Mouse (Mus musculus): Measurements from ENCODE around the gene Atg101. TPM values are rescaled to one million over a fixed set of nuclear protein-coding genes. Genes with fewer than 3 reads are reported as not detected.

The Atg101 gene
- polyA plus RNA-seq, 1 experiment from 2014 or later, result 25.5 TPM

DNA sequence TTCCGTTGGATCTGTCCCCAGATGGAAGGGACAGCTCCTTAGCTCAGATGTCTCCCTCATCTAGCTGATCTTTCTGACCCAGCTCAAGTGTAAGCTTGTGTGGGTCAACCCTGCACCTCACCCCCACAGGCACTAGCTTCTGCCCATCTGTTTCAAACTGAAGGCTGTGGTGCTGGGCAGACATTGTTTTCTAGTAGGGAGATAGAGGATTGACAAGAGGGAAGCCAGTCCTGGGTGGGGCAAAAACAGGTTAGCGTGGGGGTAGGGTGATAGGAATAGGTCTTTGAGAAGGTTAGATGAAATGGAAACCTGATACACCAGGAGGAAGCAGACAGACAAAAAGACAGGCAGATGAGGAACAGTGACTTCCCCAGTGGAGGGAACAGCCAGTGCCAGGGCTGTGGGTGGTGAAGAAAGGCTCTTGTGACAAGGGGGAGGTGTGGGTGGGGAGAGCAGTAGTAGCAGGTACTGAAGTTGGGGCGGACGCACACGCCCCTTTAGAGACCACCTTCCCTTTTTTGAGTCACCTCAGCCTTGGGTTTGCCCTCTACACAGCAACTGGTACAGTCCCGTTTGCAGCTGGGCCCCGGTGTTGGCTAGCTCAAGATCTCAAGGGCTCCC lies 28.1 kb upstream of the Atg101 start:
- ATAC-seq (ENCODE audit: insufficient read depth), result no peak
- 58% methylated on average over 7 of the region's 7 CpGs for WGBS (ENCODE audit: insufficient replicate concordance)
- H3K27me3 ChIP-seq, result peaks cover 43% of the 10 kb centered on the region

DNA sequence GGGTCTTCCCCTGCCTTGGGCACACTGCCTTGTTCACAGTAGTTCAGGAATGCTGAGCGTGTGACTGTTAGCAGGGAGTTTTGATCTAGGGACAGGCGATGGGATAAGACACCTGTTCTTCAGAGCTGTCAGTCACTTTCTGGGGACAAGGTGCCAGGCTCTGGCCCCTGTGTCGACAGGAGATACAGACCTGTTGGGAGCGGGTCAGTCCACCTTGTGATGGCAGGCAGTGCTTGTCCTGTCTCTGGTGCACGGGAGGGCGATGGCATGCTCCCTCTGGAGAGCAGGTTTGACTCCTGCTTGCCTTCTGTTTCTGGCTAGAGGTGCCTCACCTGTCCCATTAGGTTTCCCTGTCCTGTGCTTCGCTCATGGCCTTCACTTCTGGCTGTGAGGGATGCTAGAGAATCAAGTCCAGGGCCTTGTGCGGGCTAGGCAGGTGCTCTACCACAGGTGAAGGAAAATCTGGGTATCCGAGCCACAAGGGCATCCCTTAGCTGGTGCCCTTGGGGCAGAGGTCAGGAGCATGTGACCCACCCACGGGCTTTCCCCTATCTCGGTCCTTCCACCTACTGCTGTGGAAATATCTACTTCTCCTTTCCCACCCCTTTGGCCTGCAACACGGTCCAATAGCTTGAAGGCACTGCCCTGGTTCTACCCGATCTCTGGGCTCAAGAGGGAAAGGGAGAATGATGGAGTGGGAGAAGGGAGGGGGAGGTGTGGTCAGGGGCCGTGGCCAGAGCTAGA lies 27.4 kb upstream of the Atg101 start:
- peaks cover 18% of the 10 kb centered on the region for H3K4me1 ChIP-seq (replicated peaks)
- no peak overlapping the region for H3K4me3 ChIP-seq (replicated peaks)
- H3K27me3 ChIP-seq, result peaks cover 37% of the 10 kb centered on the region
- H3K36me3 ChIP-seq (replicated peaks), result no peaks in the 10 kb centered on the region
- H3K27ac ChIP-seq (replicated peaks), result no peak overlapping the region
- ATAC-seq (ENCODE audit: insufficient read depth), result no peak
- H3K9me3 ChIP-seq (replicated peaks), result no peaks in the 10 kb centered on the region
- no peak overlapping the region for H3K4me2 ChIP-seq
- WGBS (ENCODE audit: insufficient replicate concordance), result 42% methylated on average over 14 of the region's 14 CpGs
- H3K9ac ChIP-seq, result no peak overlapping the region

More for the DNA sequence above, 28.1 kb upstream of the Atg101 start:
- H3K9ac ChIP-seq, result no peak overlapping the region
- no peak overlapping the region for H3K27ac ChIP-seq (replicated peaks)
- H3K36me3 ChIP-seq (replicated peaks), result no peaks in the 10 kb centered on the region
- peaks cover 11% of the 10 kb centered on the region for H3K4me1 ChIP-seq (replicated peaks)
- H3K4me3 ChIP-seq (replicated peaks), result no peak overlapping the region
- H3K4me2 ChIP-seq, result no peak overlapping the region
- no peaks in the 10 kb centered on the region for H3K9me3 ChIP-seq (replicated peaks)

- ATAC-seq (ENCODE audit: insufficient read depth), result no peak
- Histone ChIP-seq H3K27me3 (peaks cover 29% of the 10 kb centered on the region), H3K9me3 (replicated peaks) (no peaks in the 10 kb centered on the region), H3K4me2 (no peak overlapping the region), H3K27ac (replicated peaks) (no peak overlapping the region), H3K9ac (no peak overlapping the region), H3K36me3 (replicated peaks) (no peaks in the 10 kb centered on the region), H3K4me3 (replicated peaks) (no peak overlapping the region), H3K4me1 (replicated peaks) (peaks cover 26% of the 10 kb centered on the region)
- WGBS (ENCODE audit: insufficient replicate concordance), result 32% methylated on average over 11 of the region's 11 CpGs
Observed at GRCm38 (mm10) chr15:101258420-101258819, 25.7 kb upstream of the Atg101 start.

DNA sequence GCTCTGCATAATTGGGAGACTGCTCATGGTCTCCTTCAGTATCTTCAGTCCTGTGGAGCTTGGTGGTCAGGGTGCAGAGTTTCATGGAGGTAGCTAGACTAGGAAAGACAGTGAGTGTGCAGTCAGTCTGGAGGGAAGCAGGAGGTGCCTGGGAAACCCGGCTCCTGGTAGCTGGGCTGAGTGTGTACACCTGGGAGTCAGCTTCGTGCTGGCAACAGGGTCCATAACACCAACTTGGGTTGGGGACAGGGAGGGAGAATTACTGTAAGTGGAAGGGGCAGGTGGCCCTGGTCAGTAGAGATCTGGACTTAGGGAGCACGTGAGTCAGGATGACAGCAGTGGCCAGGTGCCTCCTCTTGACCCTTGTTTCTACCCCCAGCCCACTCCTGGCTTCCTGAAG lies 24.1 kb upstream of the Atg101 start:
- Histone ChIP-seq H3K9ac (no peak overlapping the region), H3K27ac (replicated peaks) (no peak overlapping the region)
- WGBS (ENCODE audit: insufficient replicate concordance), result 48% methylated on average over 3 of the region's 3 CpGs

GRCm38 (mm10) chr15:101260387-101260786 lies 23.7 kb upstream of the Atg101 start:
- Histone ChIP-seq H3K9me3 (replicated peaks) (no peaks in the 10 kb centered on the region), H3K36me3 (replicated peaks) (no peaks in the 10 kb centered on the region), H3K9ac (no peak overlapping the region), H3K4me3 (replicated peaks) (no peak overlapping the region), H3K4me1 (replicated peaks) (peaks cover 16% of the 10 kb centered on the region), H3K27me3 (peaks cover 18% of the 10 kb centered on the region), H3K27ac (replicated peaks) (no peak overlapping the region), H3K4me2 (no peak overlapping the region)
- no peak for ATAC-seq (ENCODE audit: insufficient read depth)
- 58% methylated on average over 10 of the region's 10 CpGs for WGBS (ENCODE audit: insufficient replicate concordance)

More for the DNA sequence above, 24.1 kb upstream of the Atg101 start:
- H3K27me3 ChIP-seq, result peaks cover 18% of the 10 kb centered on the region
- H3K4me3 ChIP-seq (replicated peaks), result no peak overlapping the region
- peaks cover 16% of the 10 kb centered on the region for H3K4me1 ChIP-seq (replicated peaks)
- H3K36me3 ChIP-seq (replicated peaks), result no peaks in the 10 kb centered on the region
- H3K9me3 ChIP-seq (replicated peaks), result no peaks in the 10 kb centered on the region
- no peak for ATAC-seq (ENCODE audit: insufficient read depth)
- H3K4me2 ChIP-seq, result no peak overlapping the region

DNA sequence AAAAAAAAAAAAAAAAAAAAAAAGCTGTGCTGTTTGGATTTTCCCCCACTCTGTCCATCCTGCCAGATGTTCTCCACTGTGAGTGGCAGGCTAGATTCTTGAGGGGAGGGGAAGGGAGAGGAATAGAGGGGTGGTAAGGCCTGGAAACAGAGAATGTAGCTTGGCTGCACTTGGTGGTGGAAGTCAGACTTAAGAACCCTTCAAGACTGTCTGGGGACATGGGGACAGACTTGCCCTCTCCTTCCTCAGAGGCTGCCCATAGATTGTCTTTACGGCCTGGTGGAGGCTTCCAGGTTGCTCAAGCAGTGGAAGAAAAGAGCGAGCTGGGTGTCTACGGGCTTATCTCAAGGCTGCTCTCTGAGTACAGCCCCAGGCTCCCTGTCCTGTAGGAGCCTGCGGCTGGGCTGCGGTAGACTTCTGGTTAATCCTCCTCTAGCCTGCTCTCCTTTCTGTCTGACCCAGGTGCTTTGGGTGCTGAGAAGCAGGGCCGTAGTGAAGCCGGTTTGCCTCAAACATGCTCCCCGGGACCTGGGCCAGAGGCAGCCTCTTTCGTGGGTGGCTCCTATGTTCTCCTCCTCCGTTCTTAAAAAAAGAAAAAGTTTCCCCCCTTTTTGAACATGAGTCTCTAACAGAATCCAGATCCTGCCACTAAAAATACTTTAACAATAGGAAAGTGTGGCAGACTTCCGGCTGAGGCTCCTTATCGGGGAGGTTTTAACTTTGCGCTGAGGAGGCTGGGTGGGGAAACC lies 23.0 kb upstream of the Atg101 start:
- no peak overlapping the region for H3K9ac ChIP-seq
- WGBS (ENCODE audit: insufficient replicate concordance), result 15% methylated on average over 13 of the region's 13 CpGs
- no peak overlapping the region for H3K4me3 ChIP-seq (replicated peaks)
- peaks cover 18% of the 10 kb centered on the region for H3K4me1 ChIP-seq (replicated peaks)
- H3K36me3 ChIP-seq (replicated peaks), result no peaks in the 10 kb centered on the region
- H3K9me3 ChIP-seq (replicated peaks), result no peaks in the 10 kb centered on the region
- ATAC-seq (ENCODE audit: insufficient read depth), result no peak
- H3K4me2 ChIP-seq, result peak overlapping the region; percentile 30; the same call in 1 of the 2 replicates
- peaks cover 22% of the 10 kb centered on the region for H3K27me3 ChIP-seq
- H3K27ac ChIP-seq (replicated peaks), result peak overlapping the region; percentile 61

DNA sequence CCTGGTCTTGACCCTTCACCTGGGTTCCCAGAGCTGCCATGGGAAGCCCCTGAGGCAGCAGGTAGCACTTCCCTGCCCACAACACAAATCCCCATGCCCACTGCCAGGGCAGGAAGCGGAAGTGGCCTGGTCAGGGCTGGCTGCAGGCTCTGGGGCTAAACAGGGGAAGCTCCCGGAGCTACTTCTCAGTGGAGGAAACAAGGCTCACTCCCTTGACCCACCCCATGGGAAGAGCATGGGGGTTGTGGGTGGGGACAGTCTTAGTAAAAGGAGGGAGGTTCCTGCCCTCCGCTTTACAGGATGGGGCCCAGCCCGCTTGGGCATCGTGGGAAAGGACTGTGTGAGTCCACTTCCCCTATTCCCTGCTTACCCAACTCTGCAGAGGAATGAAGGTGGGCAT lies 21.6 kb upstream of the Atg101 start:
- peak; percentile 10; the same call in 1 of the 2 replicates for ATAC-seq (ENCODE audit: insufficient read depth)
- Histone ChIP-seq H3K27me3 (peaks cover 37% of the 10 kb centered on the region), H3K4me3 (replicated peaks) (no peak overlapping the region), H3K36me3 (replicated peaks) (no peaks in the 10 kb centered on the region), H3K27ac (replicated peaks) (peak overlapping the region; percentile 24; the same call in 1 of the 2 replicates), H3K9ac (no peak overlapping the region), H3K4me2 (0 out of 2 replicates have a peak overlapping the region, but pooled peaks have one; percentile 3), H3K4me1 (replicated peaks) (peaks cover 22% of the 10 kb centered on the region), H3K9me3 (replicated peaks) (no peaks in the 10 kb centered on the region)
- WGBS (ENCODE audit: insufficient replicate concordance), result 19% methylated on average over 5 of the region's 5 CpGs

- peaks cover 20% of the 10 kb centered on the region for H3K4me1 ChIP-seq (replicated peaks)
- ATAC-seq (ENCODE audit: insufficient read depth), result peak; percentile 53
- H3K36me3 ChIP-seq (replicated peaks), result no peaks in the 10 kb centered on the region
- H3K27me3 ChIP-seq, result peaks cover 61% of the 10 kb centered on the region
- H3K4me3 ChIP-seq (replicated peaks), result peak overlapping the region; percentile 51
- no peaks in the 10 kb centered on the region for H3K9me3 ChIP-seq (replicated peaks)
- H3K9ac ChIP-seq, result peak overlapping the region; percentile 8; the same call in 1 of the 2 replicates
- peak overlapping the region; percentile 66 for H3K4me2 ChIP-seq
- 0 out of 2 replicates have a peak overlapping the region, but pooled peaks have one; percentile 29 for H3K27ac ChIP-seq (replicated peaks)
- WGBS (ENCODE audit: insufficient replicate concordance), result 2% methylated on average over 57 of the region's 57 CpGs
Observed at GRCm38 (mm10) chr15:101266132-101266963, 17.7 kb upstream of the Atg101 start.

- peak overlapping the region; percentile 51 for H3K4me3 ChIP-seq (replicated peaks)
- H3K27ac ChIP-seq (replicated peaks), result no peak overlapping the region
- H3K9ac ChIP-seq, result peak overlapping the region; percentile 8; the same call in 1 of the 2 replicates
- H3K4me2 ChIP-seq, result peak overlapping the region; percentile 66
- no peaks in the 10 kb centered on the region for H3K36me3 ChIP-seq (replicated peaks)
- WGBS (ENCODE audit: insufficient replicate concordance), result 2% methylated on average over 25 of the region's 25 CpGs
- H3K9me3 ChIP-seq (replicated peaks), result no peaks in the 10 kb centered on the region
- peaks cover 10% of the 10 kb centered on the region for H3K4me1 ChIP-seq (replicated peaks)
- H3K27me3 ChIP-seq, result peaks cover 61% of the 10 kb centered on the region
- no peak; the same call in 1 of the 2 replicates for ATAC-seq (ENCODE audit: insufficient read depth)
Observed at GRCm38 (mm10) chr15:101267053-101268032, 16.7 kb upstream of the Atg101 start.
